Mouse (Mus musculus): ENCODE data around the gene Ifitm5. TPM values are rescaled to one million over a fixed set of nuclear protein-coding genes. Genes with fewer than 3 reads are reported as not detected.

Ifitm5 gene
- polyA plus RNA-seq, 1 experiment from 2014 or later, result 0.29 TPM

DNA sequence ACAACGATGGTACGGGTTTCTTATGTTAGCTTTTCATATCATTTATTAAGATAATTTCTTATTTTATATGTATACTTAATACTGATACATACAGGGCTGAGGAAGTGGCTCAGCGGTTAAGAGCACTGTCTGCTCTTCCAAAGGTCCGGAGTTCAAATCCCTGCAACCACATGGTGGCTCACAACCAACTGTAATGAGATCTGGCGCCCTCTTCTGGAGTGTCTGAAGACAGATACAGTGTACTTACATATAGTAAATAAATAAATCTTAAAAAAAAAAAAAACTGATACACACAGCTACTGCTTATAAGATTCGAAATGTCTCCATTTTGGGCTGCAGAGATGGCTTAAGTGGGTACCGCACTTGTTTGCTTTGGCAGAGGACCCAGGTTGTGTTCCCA, 42.4 kb downstream of the Ifitm5 start:
- no peaks in the 10 kb centered on the region for H3K9me3 ChIP-seq (ENCODE audit: control insufficient read depth, low read length)
- no peak for DNase-seq
- H3K36me3 ChIP-seq (ENCODE audit: control insufficient read depth, insufficient read depth, low read length), result no peaks in the 10 kb centered on the region
- H3K27ac ChIP-seq (replicated peaks; ENCODE audit: low read depth, low read length), result no peak overlapping the region
- no peak for ATAC-seq (ENCODE audit: low FRiP score, low TSS enrichment)
- no peak overlapping the region for H3K4me3 ChIP-seq (replicated peaks; ENCODE audit: low read depth, low read length)
- no peak overlapping the region for H3K4me2 ChIP-seq (ENCODE audit: low read length)
- no peaks in the 10 kb centered on the region for H3K27me3 ChIP-seq (ENCODE audit: control insufficient read depth, insufficient read depth, low read length)
- H3K4me1 ChIP-seq (ENCODE audit: control insufficient read depth, insufficient read depth, low read length), result 0 out of 2 replicates have a peak, but pooled peaks cover 3% of the 10 kb centered on the region
- no peak overlapping the region for H3K9ac ChIP-seq (replicated peaks; ENCODE audit: low read length)
- 83% methylated on average over 7 of the region's 7 CpGs for WGBS

DNA sequence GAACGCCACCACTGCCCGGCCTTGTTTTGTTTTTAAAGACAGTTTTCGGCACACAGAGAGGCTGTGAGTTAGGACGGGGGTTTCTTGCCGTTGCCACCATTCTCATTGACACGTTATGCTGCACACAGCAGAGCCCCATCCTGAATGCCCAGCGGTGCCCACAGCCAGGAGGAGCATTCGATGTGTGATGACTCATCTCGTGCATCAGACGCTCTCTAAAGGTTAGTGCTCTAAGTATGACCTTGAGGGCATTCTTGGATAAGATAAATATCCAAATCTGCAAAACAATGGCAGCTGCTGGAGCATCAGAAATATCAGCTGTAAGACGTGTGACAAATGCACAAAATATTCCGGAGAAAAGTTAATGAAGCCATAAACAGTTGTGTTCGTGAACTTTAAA, 43.0 kb downstream of the Ifitm5 start:
- 86% methylated on average over 13 of the region's 13 CpGs for WGBS
- H3K27ac ChIP-seq (replicated peaks; ENCODE audit: low read depth, low read length), result no peak overlapping the region
- H3K4me1 ChIP-seq (ENCODE audit: control insufficient read depth, insufficient read depth, low read length), result 0 out of 2 replicates have a peak, but pooled peaks cover 3% of the 10 kb centered on the region
- H3K4me3 ChIP-seq (replicated peaks; ENCODE audit: low read depth, low read length), result no peak overlapping the region
- ATAC-seq (ENCODE audit: low FRiP score, low TSS enrichment) (no peak), DNase-seq (no peak)
- H3K36me3 ChIP-seq (ENCODE audit: control insufficient read depth, insufficient read depth, low read length), result no peaks in the 10 kb centered on the region
- H3K27me3 ChIP-seq (ENCODE audit: control insufficient read depth, insufficient read depth, low read length), result no peaks in the 10 kb centered on the region
- H3K9ac ChIP-seq (replicated peaks; ENCODE audit: low read length), result no peak overlapping the region
- no peaks in the 10 kb centered on the region for H3K9me3 ChIP-seq (ENCODE audit: control insufficient read depth, low read length)
- no peak overlapping the region for H3K4me2 ChIP-seq (ENCODE audit: low read length)

DNA sequence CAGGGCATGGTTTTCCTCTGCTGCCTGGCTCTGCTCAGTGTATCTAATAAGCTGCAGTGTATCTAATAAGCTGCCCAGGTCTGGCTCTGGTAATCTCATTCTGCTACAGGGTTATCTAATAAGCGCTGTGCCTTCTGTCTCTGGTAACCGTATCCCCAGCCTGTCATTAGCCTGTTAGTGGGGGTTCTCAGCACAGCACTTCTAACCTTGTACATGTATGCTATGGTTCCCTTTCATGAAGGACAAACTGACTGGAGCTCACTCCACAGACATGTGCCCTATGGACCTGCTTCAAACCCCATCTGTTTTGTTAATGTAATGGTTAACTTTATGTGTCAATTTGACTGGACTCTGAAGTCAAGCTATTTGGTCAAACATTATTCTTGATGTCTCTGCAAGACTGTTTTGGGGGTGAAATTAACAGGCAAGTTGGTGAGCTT, 44.4 kb downstream of the Ifitm5 start:
- Histone ChIP-seq H3K9ac (replicated peaks; ENCODE audit: low read length) (no peak overlapping the region), H3K36me3 (ENCODE audit: control insufficient read depth, insufficient read depth, low read length) (no peaks in the 10 kb centered on the region), H3K9me3 (ENCODE audit: control insufficient read depth, low read length) (no peaks in the 10 kb centered on the region), H3K27me3 (ENCODE audit: control insufficient read depth, insufficient read depth, low read length) (no peaks in the 10 kb centered on the region), H3K4me3 (replicated peaks; ENCODE audit: low read depth, low read length) (no peak overlapping the region), H3K4me2 (ENCODE audit: low read length) (no peak overlapping the region), H3K27ac (replicated peaks; ENCODE audit: low read depth, low read length) (no peak overlapping the region), H3K4me1 (ENCODE audit: control insufficient read depth, insufficient read depth, low read length) (0 out of 2 replicates have a peak, but pooled peaks cover 3% of the 10 kb centered on the region)
- no peak for DNase-seq
- 89% methylated on average over 2 of the region's 2 CpGs for WGBS
- no peak for ATAC-seq (ENCODE audit: low FRiP score, low TSS enrichment)

DNA sequence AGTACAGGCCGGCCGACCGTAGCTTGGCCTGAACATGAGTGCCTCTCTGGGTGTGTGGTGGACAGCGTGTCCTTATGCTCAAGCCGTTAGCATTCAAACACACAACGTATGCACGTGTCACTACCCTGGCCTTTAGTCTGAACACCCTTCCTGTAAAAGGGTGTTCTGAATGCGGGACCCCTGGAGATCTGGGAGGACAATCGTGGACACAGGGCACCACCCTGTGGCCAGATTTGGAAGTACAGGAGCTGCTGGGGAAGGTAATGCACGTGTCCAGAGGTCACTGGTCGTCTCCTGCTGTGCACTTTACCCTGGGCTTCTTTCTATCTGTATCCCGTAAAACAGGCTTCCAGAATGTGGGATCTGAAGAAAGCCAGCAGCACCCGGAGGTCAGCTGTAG, 46.9 kb downstream of the Ifitm5 start:
- ATAC-seq (ENCODE audit: low FRiP score, low TSS enrichment) (peak; percentile 37; the same call in 1 of the 2 replicates), DNase-seq (peak; percentile 83)
- no peak overlapping the region for H3K4me2 ChIP-seq (ENCODE audit: low read length)
- no peak overlapping the region for H3K9ac ChIP-seq (replicated peaks; ENCODE audit: low read length)
- no peak overlapping the region for H3K4me3 ChIP-seq (replicated peaks; ENCODE audit: low read depth, low read length)
- WGBS, result 27% methylated on average over 13 of the region's 13 CpGs
- H3K4me1 ChIP-seq (ENCODE audit: control insufficient read depth, insufficient read depth, low read length), result no peaks in the 10 kb centered on the region
- H3K9me3 ChIP-seq (ENCODE audit: control insufficient read depth, low read length), result no peaks in the 10 kb centered on the region
- peaks cover 14% of the 10 kb centered on the region for H3K36me3 ChIP-seq (ENCODE audit: control insufficient read depth, insufficient read depth, low read length)
- no peak overlapping the region for H3K27ac ChIP-seq (replicated peaks; ENCODE audit: low read depth, low read length)
- no peaks in the 10 kb centered on the region for H3K27me3 ChIP-seq (ENCODE audit: control insufficient read depth, insufficient read depth, low read length)

DNA sequence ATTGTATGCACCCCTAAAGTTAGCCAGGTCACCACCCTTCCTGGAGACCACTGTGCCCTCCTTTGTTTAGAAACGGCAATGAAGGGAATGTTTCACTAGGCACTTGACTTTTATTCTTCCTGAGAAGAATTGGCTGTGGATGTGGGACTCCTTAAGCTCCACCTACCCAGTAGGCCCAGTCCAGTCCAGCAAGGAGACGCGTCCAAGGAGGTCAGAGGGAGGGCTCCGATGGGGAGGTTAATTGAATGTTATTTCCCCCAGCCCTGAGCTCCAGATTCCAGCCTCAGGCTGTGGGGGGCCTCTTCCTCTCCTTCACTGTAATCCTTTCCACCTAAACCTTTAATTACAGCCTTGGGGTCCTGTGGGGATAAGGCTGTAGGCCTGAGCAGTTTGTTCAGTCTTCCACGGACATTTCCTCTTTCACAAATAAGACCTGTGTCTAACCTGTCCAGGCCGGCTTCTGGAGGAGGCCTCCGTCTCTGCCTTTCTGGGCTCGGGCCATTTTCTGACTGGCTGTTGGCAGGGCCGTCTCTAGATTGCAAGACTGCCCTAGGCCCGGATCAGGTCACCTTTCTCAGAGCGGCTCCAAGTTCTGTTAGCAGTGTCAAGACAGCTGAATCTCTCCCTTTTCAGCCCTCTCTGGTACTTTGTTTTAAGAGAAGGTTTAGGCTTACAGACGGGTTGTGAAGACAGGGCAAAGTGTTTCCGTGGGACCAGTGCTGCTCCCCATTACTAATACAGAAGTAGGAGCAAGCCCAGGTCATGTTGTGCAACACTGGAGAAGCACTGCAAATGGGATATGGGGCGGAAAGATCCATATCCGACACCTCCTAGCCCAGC, 47.8 kb downstream of the Ifitm5 start:
- Histone ChIP-seq H3K4me1 (ENCODE audit: control insufficient read depth, insufficient read depth, low read length) (no peaks in the 10 kb centered on the region), H3K9ac (replicated peaks; ENCODE audit: low read length) (no peak overlapping the region), H3K4me3 (replicated peaks; ENCODE audit: low read depth, low read length) (no peak overlapping the region), H3K27ac (replicated peaks; ENCODE audit: low read depth, low read length) (no peak overlapping the region), H3K36me3 (ENCODE audit: control insufficient read depth, insufficient read depth, low read length) (peaks cover 24% of the 10 kb centered on the region), H3K27me3 (ENCODE audit: control insufficient read depth, insufficient read depth, low read length) (no peaks in the 10 kb centered on the region), H3K4me2 (ENCODE audit: low read length) (no peak overlapping the region), H3K9me3 (ENCODE audit: control insufficient read depth, low read length) (no peaks in the 10 kb centered on the region)
- DNase-seq (no peak), ATAC-seq (ENCODE audit: low FRiP score, low TSS enrichment) (no peak)
- WGBS, result 83% methylated on average over 15 of the region's 15 CpGs

DNA sequence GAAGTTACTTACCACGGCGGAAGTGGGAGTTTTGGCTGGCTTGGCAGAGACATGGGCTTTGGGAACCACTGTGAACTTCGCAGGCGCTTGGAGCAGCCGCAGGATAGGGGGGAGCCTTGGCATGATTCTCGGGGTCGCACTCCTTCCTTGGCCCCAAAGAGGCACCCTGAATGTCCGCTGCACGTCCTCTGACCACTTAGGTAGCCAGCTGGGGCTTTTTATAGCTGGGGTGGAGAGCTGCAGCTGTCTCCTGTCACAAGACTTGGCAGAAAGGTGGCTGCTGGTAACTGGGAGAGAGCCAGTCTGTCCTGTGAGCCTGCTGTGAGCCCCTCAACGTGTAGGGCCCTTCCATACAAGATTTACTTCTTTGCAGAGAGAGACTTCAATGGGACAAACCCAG, 49.9 kb downstream of the Ifitm5 start, which contains the start of gene Cox8b:
Cox8b (minus strand) TSS at position 227 of the 400 bp plus-strand sequence.
- Histone ChIP-seq H3K9me3 (ENCODE audit: control insufficient read depth, low read length) (no peaks in the 10 kb centered on the region), H3K27me3 (ENCODE audit: control insufficient read depth, insufficient read depth, low read length) (no peaks in the 10 kb centered on the region), H3K4me3 (replicated peaks; ENCODE audit: low read depth, low read length) (no peak within 1 kb of the TSS), H3K4me1 (ENCODE audit: control insufficient read depth, insufficient read depth, low read length) (no peaks in the 10 kb centered on the region), H3K27ac (replicated peaks; ENCODE audit: low read depth, low read length) (no peak within 1 kb of the TSS), H3K36me3 (ENCODE audit: control insufficient read depth, insufficient read depth, low read length) (peaks cover 40% of the 10 kb centered on the region), H3K4me2 (ENCODE audit: low read length) (no peak within 1 kb of the TSS), H3K9ac (replicated peaks; ENCODE audit: low read length) (no peak within 1 kb of the TSS)
- WGBS, result 84% methylated on average over 10 of the region's 10 CpGs
- no peak for ATAC-seq (ENCODE audit: low FRiP score, low TSS enrichment)
- DNase-seq, result no peak

DNA sequence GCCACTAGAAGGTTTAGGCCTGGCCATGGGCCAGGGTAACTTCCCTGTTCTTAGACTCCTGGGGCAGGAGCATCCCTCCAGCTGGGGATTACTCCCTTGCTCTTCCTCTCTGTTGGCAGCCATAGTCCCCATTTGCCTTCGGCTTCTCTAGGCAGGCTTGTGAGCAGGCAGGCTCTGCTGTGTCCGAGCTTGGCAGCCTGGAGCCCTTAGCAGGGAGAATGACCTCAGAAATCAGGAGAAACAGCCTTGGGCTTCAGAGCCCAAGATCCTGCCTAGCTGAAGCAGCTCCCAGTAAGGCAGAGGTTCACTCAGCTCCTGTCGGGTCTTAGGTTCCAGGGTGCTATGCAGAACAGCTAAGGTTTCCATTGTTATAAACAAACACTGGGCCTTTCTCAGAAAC, 51.0 kb downstream of the Ifitm5 start:
- DNase-seq (no peak), ATAC-seq (ENCODE audit: low FRiP score, low TSS enrichment) (no peak)
- 81% methylated on average over 3 of the region's 3 CpGs for WGBS
- Histone ChIP-seq H3K4me2 (ENCODE audit: low read length) (no peak overlapping the region), H3K36me3 (ENCODE audit: control insufficient read depth, insufficient read depth, low read length) (peaks cover 47% of the 10 kb centered on the region), H3K27ac (replicated peaks; ENCODE audit: low read depth, low read length) (no peak overlapping the region), H3K4me1 (ENCODE audit: control insufficient read depth, insufficient read depth, low read length) (no peaks in the 10 kb centered on the region), H3K9ac (replicated peaks; ENCODE audit: low read length) (no peak overlapping the region), H3K9me3 (ENCODE audit: control insufficient read depth, low read length) (no peaks in the 10 kb centered on the region), H3K4me3 (replicated peaks; ENCODE audit: low read depth, low read length) (no peak overlapping the region), H3K27me3 (ENCODE audit: control insufficient read depth, insufficient read depth, low read length) (no peaks in the 10 kb centered on the region)

Data from midbrain, embryonic 14.5 days (tissue).